Mouse (Mus musculus) natural killer cell, adult 2 months (primary cell): ENCODE measurements around the gene Dctn2.
A peak's percentile ranks its signal among the peaks of the same experiment; 100 is the strongest.
"Not testable (repeated sequence)": the region's sequence is repeated elsewhere in the genome, so short reads cannot be mapped to it uniquely, and the experiment has no call there.

ENCODE experiments used
- DNase-seq, 2 experiments: peaks; one replicate each; pipeline ENCODE4 v3.0.0; 2022; ENCODE audit warnings: low spot score in 2 of 2

Gene Dctn2

DNA sequence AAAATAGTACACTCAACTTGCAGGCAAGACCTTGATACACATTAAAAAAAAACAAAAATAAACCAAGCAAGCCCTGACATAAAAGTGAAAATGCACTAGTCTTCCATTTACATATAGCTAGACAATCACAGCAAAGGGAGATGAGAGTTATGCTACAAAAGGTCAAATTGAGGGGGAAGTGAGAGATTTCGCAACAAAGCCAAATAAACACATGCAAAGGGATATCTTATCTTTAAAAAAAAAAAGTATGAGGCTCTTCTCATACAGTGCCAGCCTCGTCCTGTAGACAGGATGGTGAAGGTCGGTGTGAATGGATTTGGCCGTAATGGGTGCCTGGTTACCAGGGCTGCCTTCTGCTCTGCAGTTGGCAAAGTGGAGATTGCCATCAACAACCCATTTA, 46.7 kb downstream of the Dctn2 start:
- no peak for DNase-seq

GRCm38 (mm10) chr10:127313516-127313915, 47.3 kb downstream of the Dctn2 start:
- not testable (repeated sequence) for DNase-seq

- not testable (repeated sequence) for DNase-seq
Measured at GRCm38 (mm10) chr10:127314950-127315349, 48.8 kb downstream of the Dctn2 start.

- no peak for DNase-seq
Measured at GRCm38 (mm10) chr10:127317277-127317676, 51.1 kb downstream of the Dctn2 start.

- no peak for DNase-seq
Measured at GRCm38 (mm10) chr10:127318009-127318408, 51.8 kb downstream of the Dctn2 start.

DNA sequence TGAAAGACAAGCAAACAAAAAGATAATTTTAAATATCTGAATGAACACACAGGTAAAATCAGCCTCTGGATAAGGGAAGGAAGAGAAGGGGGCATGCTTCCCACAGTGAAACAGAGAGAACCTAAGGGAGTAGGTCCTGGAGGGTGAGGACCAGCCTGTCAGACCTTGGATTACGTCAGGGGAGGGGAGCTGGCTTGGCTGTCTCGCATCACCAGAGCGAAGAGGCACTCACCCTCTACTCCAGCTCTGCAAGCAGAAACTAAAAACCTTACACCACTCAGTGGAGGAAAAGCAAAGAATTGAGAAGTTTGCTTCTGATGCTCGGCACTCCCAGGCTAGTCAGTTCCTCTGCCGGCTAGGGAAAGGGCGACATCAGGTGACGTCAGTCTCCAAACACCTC, 53.8 kb downstream of the Dctn2 start:
- no peak for DNase-seq

GRCm38 (mm10) chr10:127321621-127322020, 55.5 kb downstream of the Dctn2 start, which contains the start of gene Arhgap9:
TSS of gene Arhgap9 (plus strand) at chr10:127321964.
- peak in 1 of 2 experiments; percentile 43 for DNase-seq

- no peak for DNase-seq
Measured at GRCm38 (mm10) chr10:127322178-127322577, 56.0 kb downstream of the Dctn2 start.

DNA sequence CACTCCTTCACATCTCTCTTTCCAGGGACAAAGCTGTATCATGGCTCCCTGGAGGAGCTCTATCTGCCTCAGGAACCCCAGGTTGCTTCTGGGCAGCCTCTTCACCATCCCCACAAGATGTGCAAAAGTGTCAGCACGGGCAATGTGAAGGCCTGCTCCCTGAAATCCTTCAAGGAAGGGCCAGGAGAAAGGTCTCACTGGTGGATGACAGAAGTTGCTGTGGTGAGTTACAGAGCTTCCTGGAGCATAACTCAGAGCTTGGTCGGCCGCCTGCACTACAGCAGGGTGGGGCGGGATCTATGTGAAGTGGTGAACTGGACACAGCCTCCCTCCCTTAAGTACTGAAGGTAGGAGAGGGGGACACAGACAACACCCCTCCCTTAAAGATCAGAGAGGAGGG, 56.5 kb downstream of the Dctn2 start:
- DNase-seq, result no peak

- DNase-seq, result peak in 1 of 2 experiments; percentile 47
Measured at GRCm38 (mm10) chr10:127323131-127323855, 57.1 kb downstream of the Dctn2 start.

GRCm38 (mm10) chr10:127324495-127324894, 58.3 kb downstream of the Dctn2 start:
- peak; percentile 75 to 87 for DNase-seq

- DNase-seq, result no peak
Measured at GRCm38 (mm10) chr10:127325454-127326016, 59.4 kb downstream of the Dctn2 start.

GRCm38 (mm10) chr10:127326017-127326801, 60.0 kb downstream of the Dctn2 start:
- DNase-seq, result peak; percentile 60 to 73

GRCm38 (mm10) chr10:127326828-127327227, 60.7 kb downstream of the Dctn2 start:
- DNase-seq, result no peak

GRCm38 (mm10) chr10:127327461-127328145, 61.4 kb downstream of the Dctn2 start:
- no peak for DNase-seq

GRCm38 (mm10) chr10:127330212-127330611, 64.0 kb downstream of the Dctn2 start:
- DNase-seq, result no peak
